Comparison of ENCODE assay signal across 12 mouse cellular contexts in genomic region chr8:94317249-94317648, GRCm38 (mm10). TPM values are rescaled to one million over a fixed set of nuclear protein-coding genes. Genes with fewer than 3 reads are reported as not detected.
"Had no signal": no experiment of that assay in that cellular context is flagged by ENCODE, and none has a peak within 500 bp of the region (broad histone marks: within the 10 kb centered on the region; RNA-seq: fewer than 3 reads in every experiment).

No protein-coding gene starts in this region.

- H3K4me2 ChIP-seq: limb, embryonic 13.5 days; stomach, embryonic 15.5 days had no signal

- H3K9me3 ChIP-seq: limb, embryonic 13.5 days; midbrain, embryonic 10.5 days; stomach, embryonic 15.5 days had no signal

- H3K27me3 ChIP-seq: limb, embryonic 13.5 days; stomach, embryonic 15.5 days had no signal

- H3K27ac ChIP-seq: limb, embryonic 13.5 days; liver, embryonic 14.5 days; midbrain, embryonic 10.5 days; stomach, embryonic 15.5 days had no signal

- H3K4me1 ChIP-seq: midbrain, embryonic 10.5 days had no signal

- H3K36me3 ChIP-seq: stomach, embryonic 15.5 days had no signal

- H3K9ac ChIP-seq: limb, embryonic 13.5 days; liver, embryonic 14.5 days; stomach, embryonic 15.5 days had no signal

- H3K4me3 ChIP-seq: limb, embryonic 13.5 days; midbrain, embryonic 10.5 days; myocyte; stomach, embryonic 15.5 days had no signal

- DNase-seq: kidney, postnatal 14 days; left cerebral cortex, postnatal 4 days; lung, adult 18-20 months; lung, postnatal 36 days; midbrain, embryonic 14.5 days; thymus, postnatal 36 days had no signal

RNA-seq across cellular contexts. Expression of gene Slc12a3, which starts 11.8 kb away (rescaled TPM):
- polyA plus RNA-seq: limb, embryonic 13.5 days; midbrain, embryonic 10.5 days; neural tube, embryonic 11.5 days had no signal
